Mouse (Mus musculus): ENCODE results near the gene Msrb3.

Msrb3 gene

GRCm38 (mm10) chr10:120857531-120858001, 41.3 kb downstream of the Msrb3 start:
- DNase-seq = peak in 1 of 2 experiments; percentile 27

DNA sequence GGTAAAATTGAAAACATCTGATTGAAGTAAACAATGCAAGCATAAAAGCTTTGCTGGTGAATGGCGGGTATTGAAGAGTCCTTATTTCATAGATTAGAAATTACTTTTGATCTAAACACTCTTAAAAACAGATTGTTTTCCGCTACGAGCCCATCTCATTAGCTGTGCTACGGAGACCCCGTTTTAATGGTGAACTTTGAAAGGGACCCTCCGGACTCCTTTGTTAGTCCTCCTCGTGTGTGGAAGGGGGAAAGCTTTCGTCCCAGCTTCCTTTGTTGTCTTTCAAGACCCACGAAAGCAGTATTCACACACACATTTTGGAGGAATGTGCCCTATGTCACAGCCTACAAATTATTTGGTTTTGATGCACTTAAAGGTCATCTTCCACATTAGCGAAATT, 44.6 kb downstream of the Msrb3 start:
- no peak for DNase-seq

- DNase-seq = no peak
Observed at GRCm38 (mm10) chr10:120853816-120854215, 45.1 kb downstream of the Msrb3 start.

DNA sequence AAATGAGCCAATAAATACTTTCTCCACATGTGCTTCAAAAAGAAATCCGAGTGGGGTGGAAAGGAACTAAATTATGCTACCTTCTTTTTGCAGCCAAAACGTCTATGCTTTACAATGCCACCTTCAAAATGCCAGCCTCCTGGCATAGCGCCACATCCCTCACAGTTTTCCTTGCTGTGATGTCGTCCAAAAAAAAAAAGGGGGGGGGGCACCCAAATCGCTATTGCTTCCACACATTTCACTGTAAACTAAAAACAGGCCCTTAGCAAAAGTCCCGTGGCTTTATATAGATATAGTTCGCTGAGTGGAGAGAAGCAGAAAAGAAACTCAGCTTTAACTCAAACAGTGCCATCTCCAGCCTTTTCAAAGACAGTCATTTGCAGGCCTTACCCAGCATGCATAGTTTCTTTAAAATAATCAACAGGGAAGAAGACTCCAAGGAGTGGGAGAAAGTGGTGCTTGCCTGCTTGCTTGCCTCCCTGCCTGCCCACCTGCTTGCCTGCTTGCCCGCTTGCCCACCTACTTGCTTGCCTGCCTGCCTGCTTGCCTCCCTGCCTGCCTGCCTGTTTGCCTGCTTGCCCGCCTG, 47.6 kb downstream of the Msrb3 start:
- peak in 1 of 2 experiments; percentile 36 for DNase-seq

GRCm38 (mm10) chr10:120850391-120851195, 48.3 kb downstream of the Msrb3 start:
- DNase-seq = no peak

- DNase-seq = no peak
Observed at GRCm38 (mm10) chr10:120848677-120849076, 50.2 kb downstream of the Msrb3 start.

DNA sequence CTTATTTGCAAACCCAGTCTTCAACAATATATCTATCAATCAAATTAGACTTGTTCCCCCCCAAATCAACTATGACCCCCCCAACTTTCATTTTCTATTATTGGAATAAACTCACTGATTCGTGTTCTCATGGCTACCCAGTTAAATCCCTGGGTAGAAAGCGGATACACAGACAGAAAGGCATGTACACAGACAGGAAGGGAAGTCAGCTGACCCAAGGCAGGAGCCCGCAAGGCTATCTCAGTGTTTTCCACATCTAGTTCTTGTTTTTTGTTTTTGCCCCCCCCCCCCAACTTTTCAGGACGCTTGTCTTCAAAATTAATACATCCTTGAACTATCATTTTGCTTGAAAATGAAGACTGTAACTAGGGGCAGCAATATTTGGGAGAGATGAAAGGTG, 51.1 kb downstream of the Msrb3 start:
- DNase-seq = no peak

DNA sequence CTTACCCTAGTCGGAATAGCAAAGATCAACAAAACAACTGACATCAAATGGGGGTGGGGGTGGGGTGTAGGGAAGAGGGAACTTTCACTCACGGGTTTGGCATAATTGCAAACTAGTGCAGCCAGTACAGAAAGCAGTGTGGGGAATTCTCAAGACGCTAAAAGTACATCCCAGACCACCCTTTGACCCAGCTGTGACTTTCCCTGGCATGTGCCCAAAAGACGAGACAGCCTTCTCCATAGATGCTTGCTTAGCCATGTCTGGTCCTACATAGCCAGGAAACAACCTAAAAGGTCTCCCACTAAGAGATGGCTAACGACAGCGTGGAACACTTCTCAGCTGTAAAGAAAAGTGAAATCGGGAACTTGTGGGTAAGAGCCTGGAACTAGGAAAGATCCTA, 58.9 kb downstream of the Msrb3 start:
- no peak for DNase-seq

DNA sequence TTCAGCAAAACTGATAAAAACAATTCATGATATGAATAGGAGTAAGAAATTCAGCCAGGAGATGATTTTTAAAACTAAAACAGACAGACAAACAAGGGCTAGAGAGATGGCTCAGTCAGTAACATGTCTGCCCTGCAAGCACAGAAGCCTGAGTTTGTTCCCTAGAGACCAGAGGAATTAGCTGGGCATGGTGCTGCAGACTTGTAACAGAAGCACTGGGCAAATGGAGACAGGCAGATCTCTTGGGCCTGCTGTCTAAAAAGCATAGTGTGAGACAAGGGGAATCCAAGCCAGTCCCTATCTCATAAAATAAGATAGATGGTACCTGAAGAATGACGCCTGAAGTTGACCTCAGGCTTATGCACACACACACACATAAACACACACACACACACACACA, 64.4 kb downstream of the Msrb3 start:
- no peak for DNase-seq

DNA sequence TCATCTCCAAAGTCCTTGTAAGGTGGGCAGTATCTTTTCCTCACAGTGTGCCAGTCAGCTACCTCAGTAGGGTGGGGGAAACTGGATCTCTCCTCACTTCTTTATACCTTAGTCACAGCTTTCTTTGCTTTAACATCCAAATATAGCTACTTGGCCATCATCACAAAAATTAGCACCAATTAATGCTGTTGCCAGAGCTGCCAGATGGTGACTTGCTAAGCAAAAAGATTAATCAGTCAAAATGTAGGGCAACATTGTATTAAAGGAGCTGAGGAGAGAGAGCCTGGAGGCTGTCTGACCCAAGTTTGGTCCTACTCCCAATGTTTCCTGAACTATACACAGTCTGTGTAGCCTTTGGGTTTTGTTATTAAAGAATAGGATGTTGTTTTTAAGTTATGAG, 65.1 kb downstream of the Msrb3 start:
- peak; percentile 27 to 54 for DNase-seq

GRCm38 (mm10) chr10:120827761-120828160, 71.1 kb downstream of the Msrb3 start:
- DNase-seq = no peak

- DNase-seq = no peak
Observed at GRCm38 (mm10) chr10:120826795-120827669, 71.9 kb downstream of the Msrb3 start.

GRCm38 (mm10) chr10:120826381-120826780, 72.5 kb downstream of the Msrb3 start:
- no peak for DNase-seq

DNA sequence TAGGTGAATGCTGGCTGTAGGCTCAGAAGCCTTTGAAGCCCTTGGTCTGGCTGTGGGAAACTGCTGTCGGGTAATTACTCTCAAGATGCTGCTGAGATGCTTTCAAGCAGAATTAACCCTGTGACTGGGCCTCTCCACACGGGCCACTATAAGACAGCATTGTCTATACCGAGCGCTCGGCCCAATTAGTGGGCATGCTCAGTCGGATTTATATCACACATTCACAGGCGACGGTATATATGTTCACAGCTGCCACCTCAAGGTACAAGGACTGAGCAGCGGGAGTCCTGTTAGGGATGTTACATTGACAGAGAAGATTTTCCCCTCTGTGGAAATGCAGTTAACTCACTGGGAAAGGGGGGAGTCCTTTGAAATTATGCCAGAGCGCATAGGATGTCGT, 73.3 kb downstream of the Msrb3 start:
- DNase-seq = no peak

GRCm38 (mm10) chr10:120821491-120822358, 77.2 kb downstream of the Msrb3 start:
- DNase-seq = no peak

DNA sequence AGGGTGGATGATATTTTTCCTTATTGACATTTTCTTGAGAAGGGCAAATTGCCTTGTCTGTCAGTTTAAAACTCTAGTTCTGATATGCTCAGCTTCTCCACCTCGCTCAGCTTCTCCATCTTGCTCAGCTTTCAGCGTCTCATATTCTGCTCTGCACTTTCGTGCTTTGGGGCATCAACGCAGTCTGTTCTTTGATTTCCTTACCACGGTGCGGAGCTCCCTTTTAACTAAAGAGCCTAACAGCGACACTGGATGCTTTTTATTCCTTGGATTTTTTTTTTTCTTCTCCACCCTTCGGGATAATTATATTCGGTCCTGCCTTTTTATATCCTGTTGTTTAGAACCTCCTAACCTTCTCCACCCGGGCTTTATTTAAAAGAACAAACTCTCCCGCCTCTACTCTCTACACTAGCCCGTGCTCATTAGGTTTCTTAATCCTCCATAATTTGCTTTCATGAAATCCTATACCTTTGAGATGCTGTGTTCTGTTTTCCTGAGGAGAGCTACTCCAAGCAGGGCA, 78.1 kb downstream of the Msrb3 start:
- no peak for DNase-seq

DNA sequence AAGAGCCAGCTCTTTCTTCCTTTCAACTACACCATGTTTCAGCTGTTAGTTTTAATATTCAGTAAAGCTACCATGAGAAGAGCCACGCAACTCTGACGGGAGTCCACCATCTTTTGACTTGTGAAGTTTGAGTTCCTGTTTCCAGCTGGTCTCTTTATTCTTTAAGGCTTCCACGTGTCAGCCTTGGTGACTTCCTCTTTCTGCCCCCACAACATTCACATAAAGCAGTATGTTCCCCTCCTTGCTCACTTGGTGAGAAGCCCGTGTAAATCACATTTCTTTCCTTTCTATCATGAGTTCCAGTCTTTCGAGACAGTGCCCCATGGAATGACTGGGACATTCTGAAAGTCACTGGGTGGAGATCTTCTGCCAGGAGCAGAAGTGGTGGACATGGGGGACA, 83.6 kb downstream of the Msrb3 start:
- no peak for DNase-seq

- no peak for DNase-seq
Observed at GRCm38 (mm10) chr10:120811796-120812443, 87.0 kb downstream of the Msrb3 start.

- DNase-seq = no peak
Observed at GRCm38 (mm10) chr10:120810832-120811571, 87.9 kb downstream of the Msrb3 start.

DNA sequence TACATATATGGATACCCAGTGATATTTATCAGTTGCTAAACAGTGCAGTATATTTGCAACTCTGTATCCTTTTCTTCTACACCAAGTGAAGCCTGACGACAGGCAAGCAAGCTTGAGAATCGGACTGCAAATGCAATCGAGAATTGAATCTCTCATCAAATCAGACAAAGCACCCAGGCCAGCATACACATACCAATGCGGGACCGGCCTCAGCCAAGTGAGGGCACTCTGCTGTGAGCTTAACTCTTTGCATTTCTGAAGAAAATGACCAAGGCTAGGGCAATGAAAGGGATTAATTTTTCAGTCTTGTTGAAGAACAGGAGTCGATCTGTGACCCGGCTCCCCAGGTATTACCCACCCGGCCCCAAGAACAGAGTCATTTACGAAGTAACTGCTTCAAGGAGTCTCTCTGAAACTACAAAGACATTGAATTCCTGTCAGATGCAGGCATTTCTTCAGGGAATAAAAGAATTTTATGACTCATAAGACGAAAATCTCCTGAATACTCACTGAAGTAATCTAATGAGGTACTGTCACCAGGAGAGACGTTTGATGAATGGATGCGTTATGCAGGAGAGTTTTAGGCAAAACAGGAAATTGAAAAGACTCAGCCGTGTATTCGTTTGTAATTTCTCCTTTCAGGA, 88.7 kb downstream of the Msrb3 start:
- no peak for DNase-seq

Measured in cerebellum, postnatal 25 days (tissue).